Mouse (Mus musculus) thymus, adult 2 months (tissue): ENCODE data around the gene Phip.

Experiments
- CTCF ChIP-seq: fragments of 200-500 bp; IDR thresholded peaks from 2 replicates; pipeline ENCODE4 v1.5.1; 2012; ENCODE audit warnings: mild to moderate bottlenecking, control low read depth, low read length, moderate library complexity, borderline replicate concordance; ENCODE audit not compliant: control insufficient read depth, poor library complexity, insufficient read depth; ENCODE audit errors: extremely low read depth
- POLR2A ChIP-seq: fragments of 200-500 bp; IDR thresholded peaks from 2 replicates; pipeline ENCODE4 v1.6.1; 2012; ENCODE audit warnings: mild to moderate bottlenecking, low read length, control low read depth, moderate library complexity; ENCODE audit not compliant: control insufficient read depth, poor library complexity, insufficient read depth; ENCODE audit errors: extremely low read depth

DNA sequence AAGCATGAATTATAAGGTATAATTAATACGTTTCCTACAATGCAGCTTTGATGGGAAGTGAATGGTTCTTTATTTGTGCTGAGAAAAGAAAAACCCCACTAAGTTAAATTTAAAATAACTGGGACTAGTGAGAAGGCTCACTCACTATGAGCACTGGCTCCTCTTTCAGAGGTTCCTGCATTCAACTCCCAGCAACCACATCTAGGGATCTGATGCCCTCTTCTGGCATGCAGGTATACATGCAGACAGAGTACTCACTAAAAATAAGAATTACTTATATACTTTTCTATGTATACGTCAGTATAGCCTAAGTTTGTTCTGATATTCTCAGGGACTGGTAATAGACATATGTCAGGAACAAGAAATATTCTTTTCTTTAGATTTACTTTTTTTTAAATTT, 121.3 kb downstream of the Phip start:
- TF ChIP-seq CTCF = no peak
- TF ChIP-seq POLR2A = no peak
